Mouse (Mus musculus) cerebellum, adult 2 months (tissue): ENCODE data around the gene Hoxa6.

ENCODE experiments used
- CTCF ChIP-seq: fragments of 200-500 bp; IDR thresholded peaks from 2 replicates; pipeline ENCODE4 v1.5.1; 2011; ENCODE audit warnings: low read depth, mild to moderate bottlenecking, control low read depth, low read length, moderate library complexity, borderline replicate concordance; ENCODE audit not compliant: insufficient read depth
- POLR2A ChIP-seq: fragments of 200-500 bp; IDR thresholded peaks from 2 replicates; pipeline ENCODE4 v1.6.1; 2011; ENCODE audit warnings: low read length, control low read depth, borderline replicate concordance; ENCODE audit not compliant: insufficient read depth

GRCm38 (mm10) chr6:52167176-52167575 is 41.3 kb downstream of the Hoxa6 start:
- TF ChIP-seq POLR2A (no peak), CTCF (no peak)
